Mouse (Mus musculus) midbrain, embryonic 11.5 days (tissue): Measurements from ENCODE around the gene Elob. TPM values are rescaled to one million over a fixed set of nuclear protein-coding genes. Genes with fewer than 3 reads are reported as not detected.

Experiments used
- ATAC-seq: fragments of 200-750 bp; cut with Nextera tagmentation; 2 replicates; pipeline ENCODE4 v1.8.0; 2017; ENCODE audit warnings: moderate TSS enrichment, moderate library complexity; ENCODE audit not compliant: low FRiP score
- DNase-seq: peaks from one replicate; pipeline ENCODE4 v3.0.0; 2015; ENCODE audit warnings: low spot score; ENCODE audit errors: missing footprints
- H3K27ac ChIP-seq: fragments of 300-500 bp; sonication (generic); 2 replicates; pipeline ENCODE4 v1.5.1; 2014; ENCODE audit warnings: low read depth, low read length
- H3K27me3 ChIP-seq: fragments of 300-500 bp; sonication (generic); 2 replicates; pipeline ENCODE4 v1.6.1; 2014; ENCODE audit warnings: mild to moderate bottlenecking, low read length, moderate library complexity, mixed read lengths; ENCODE audit not compliant: control insufficient read depth, insufficient read depth
- H3K36me3 ChIP-seq: fragments of 300-500 bp; sonication (generic); 2 replicates; pipeline ENCODE4 v1.6.1; 2014; ENCODE audit warnings: mild to moderate bottlenecking, low read length, moderate library complexity, mixed read lengths; ENCODE audit not compliant: control insufficient read depth, insufficient read depth
- H3K4me1 ChIP-seq: fragments of 300-500 bp; sonication (generic); 2 replicates; pipeline ENCODE4 v1.6.1; 2014; ENCODE audit warnings: low read length; ENCODE audit not compliant: control insufficient read depth, insufficient read depth
- H3K4me2 ChIP-seq: fragments of 300-500 bp; sonication (generic); 2 replicates; pipeline ENCODE4 v1.6.1; 2014; ENCODE audit warnings: mild to moderate bottlenecking, moderate library complexity
- H3K4me3 ChIP-seq: fragments of 300-500 bp; sonication (generic); 2 replicates; pipeline ENCODE4 v1.5.1; 2014; ENCODE audit warnings: low read depth, low read length
- H3K9ac ChIP-seq: fragments of 300-500 bp; sonication (generic); 2 replicates; pipeline ENCODE4 v1.6.1; 2014; ENCODE audit warnings: low read length
- H3K9me3 ChIP-seq: fragments of 300-500 bp; sonication (generic); 2 replicates; pipeline ENCODE4 v1.6.1; 2016; ENCODE audit warnings: low read length; ENCODE audit not compliant: control insufficient read depth
- WGBS: fragments of 180-500 bp; shearing (Covaris S2); extraction: QIAGEN DNeasy Blood & Tissue Kit; methylation state at CpG from one replicate; pipeline ENCODE4 v1.1.7; 2014; 5-methylcytosine and 5-hydroxymethylcytosine counted together
- microRNA-seq: library from miRNA; unstranded; fragments of <30 nt; microRNA quantifications from one replicate; pipeline ENCODE4, GENCODE M21; 2017
- polyA plus RNA-seq: library from polyadenylated mRNA; unstranded; fragments of >200 nt; fragmentation: Nextera tagmentation; extraction: Ambion mirVana; gene quantifications from 2 replicates; pipeline ENCODE4 v1.2.1, GENCODE M21; 2014

The Elob gene
- polyA plus RNA-seq, 1 experiment from 2014 or later = 1,170 TPM

DNA sequence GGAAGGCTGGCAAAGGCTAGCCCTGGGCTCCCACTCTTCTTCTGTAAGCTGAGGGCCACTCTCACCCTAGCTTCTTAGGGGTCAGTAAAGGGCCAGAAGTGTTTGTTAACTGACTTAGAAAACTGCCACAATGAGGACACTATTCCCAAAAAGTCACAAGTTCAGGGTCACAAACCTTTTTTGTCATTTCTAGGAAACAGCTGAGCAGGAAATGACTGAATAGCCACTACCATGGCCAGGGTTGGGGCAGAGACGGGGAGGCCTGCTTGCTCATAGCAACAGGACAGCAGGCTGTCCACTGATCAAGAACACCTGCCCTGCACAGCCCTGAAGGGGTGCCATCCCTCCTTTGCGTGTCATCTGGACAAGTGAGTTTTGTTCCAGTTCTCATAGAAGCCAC lies 51.8 kb downstream of the Elob start:
- DNase-seq (no peak), ATAC-seq (no peak)
- Histone ChIP-seq H3K9ac (no peak overlapping the region), H3K9me3 (no peaks in the 10 kb centered on the region), H3K4me1 (no peaks in the 10 kb centered on the region), H3K27me3 (no peaks in the 10 kb centered on the region), H3K4me3 (no peak overlapping the region), H3K36me3 (no peaks in the 10 kb centered on the region), H3K4me2 (no peak overlapping the region), H3K27ac (no peak overlapping the region)
- 72% methylated on average over 2 of the region's 2 CpGs for WGBS

DNA sequence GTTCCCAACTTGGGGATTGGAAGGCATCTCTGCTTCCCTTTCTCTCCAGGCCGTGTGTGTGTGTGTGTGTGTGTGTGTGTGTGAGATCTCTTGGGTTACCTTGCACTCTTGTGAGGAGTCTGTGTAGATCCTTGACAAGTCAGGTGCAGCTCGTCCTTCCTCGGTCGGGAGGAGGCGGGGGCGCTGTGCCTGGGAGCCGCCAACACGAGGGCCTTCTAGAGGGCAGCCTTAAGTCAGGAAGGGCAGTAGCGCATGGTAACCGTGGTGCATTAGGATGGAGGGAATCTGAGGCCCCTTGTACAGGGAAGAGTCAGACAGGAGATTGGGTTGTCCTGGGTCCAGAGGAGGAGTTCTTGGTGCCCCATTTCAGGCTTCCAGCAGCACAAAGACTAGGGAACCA lies 52.7 kb downstream of the Elob start:
- H3K9me3 ChIP-seq = no peaks in the 10 kb centered on the region
- DNase-seq (peak; percentile 66), ATAC-seq (no peak)
- H3K4me2 ChIP-seq = no peak overlapping the region
- H3K4me3 ChIP-seq = no peak overlapping the region
- 78% methylated on average over 10 of the region's 10 CpGs for WGBS
- no peak overlapping the region for H3K27ac ChIP-seq
- H3K4me1 ChIP-seq = no peaks in the 10 kb centered on the region; the same call in 1 of the 2 replicates
- H3K27me3 ChIP-seq = no peaks in the 10 kb centered on the region
- H3K9ac ChIP-seq = no peak overlapping the region
- H3K36me3 ChIP-seq = no peaks in the 10 kb centered on the region

Small RNAs within 50 kb of the gene (microRNA-seq; reads per million reads assigned to microRNA genes)
- gene Mir5125 = 2.7 reads per million, percentile 10 among the genes with 10 or more reads in this experiment

Other genes with a start within 250 kb of the Elob start
- 16.3 and 16.5 TPM in 2 replicates for gene Zfp13, start 229.6 kb downstream of the Elob start, polyA plus RNA-seq
- 0.22 TPM in 1 of 2 replicates, not detected in the other for gene Zscan10, start 228.3 kb downstream of the Elob start, polyA plus RNA-seq
- 0.43 and 0.61 TPM in 2 replicates for gene Mmp25, start 183.9 kb downstream of the Elob start, polyA plus RNA-seq
- gene Bicdl2, start 168.6 kb downstream of the Elob start, polyA plus RNA-seq = 0.14 and 0.19 TPM in 2 replicates
- 37.4 and 40.6 TPM in 2 replicates for gene Hcfc1r1, start 155.5 kb downstream of the Elob start, polyA plus RNA-seq
- 55.1 and 57.0 TPM in 2 replicates for gene Thoc6, start 155.3 kb downstream of the Elob start, polyA plus RNA-seq
- 2.0 and 2.2 TPM in 2 replicates for gene Tnfrsf12a, start 151.7 kb downstream of the Elob start, polyA plus RNA-seq
- 2.3 and 2.5 TPM in 2 replicates for gene Cldn6, start 149.9 kb downstream of the Elob start, polyA plus RNA-seq
- gene Cldn9, start 145.1 kb downstream of the Elob start, polyA plus RNA-seq = 0.58 and 0.82 TPM in 2 replicates
- gene 1520401A03Rik, start 106.4 kb downstream of the Elob start, polyA plus RNA-seq = not detected in 2 replicates
- gene Pkmyt1, start 102.8 kb downstream of the Elob start, polyA plus RNA-seq = 29.3 and 33.7 TPM in 2 replicates
- 29.5 and 30.2 TPM in 2 replicates for gene Paqr4, start 88.3 kb downstream of the Elob start, polyA plus RNA-seq
- 0.58 and 0.63 TPM in 2 replicates for gene Kremen2, start 83.3 kb downstream of the Elob start, polyA plus RNA-seq
- gene Flywch1, start 57.5 kb downstream of the Elob start, polyA plus RNA-seq = 125 and 142 TPM in 2 replicates
- gene Flywch2, start 43.1 kb downstream of the Elob start, polyA plus RNA-seq = 20.4 and 20.9 TPM in 2 replicates
- gene Srrm2, start 38.6 kb downstream of the Elob start, polyA plus RNA-seq = 408 and 439 TPM in 2 replicates
- 0.27 TPM in 1 of 2 replicates, not detected in the other for gene Prss33, start 6.9 kb upstream of the Elob start, polyA plus RNA-seq
- not detected in 2 replicates for gene Prss32, start 14.7 kb upstream of the Elob start, polyA plus RNA-seq
- gene Prss41, start 15.0 kb upstream of the Elob start, polyA plus RNA-seq = 0.41 and 0.81 TPM in 2 replicates
- not detected in 2 replicates for gene Prss21, start 38.9 kb upstream of the Elob start, polyA plus RNA-seq
- not detected in 2 replicates for gene Dcpp1, start 51.7 kb upstream of the Elob start, polyA plus RNA-seq
- not detected in 2 replicates for gene Dcpp2, start 51.7 kb upstream of the Elob start, polyA plus RNA-seq
- gene Dcpp3, start 88.3 kb upstream of the Elob start, polyA plus RNA-seq = not detected in 2 replicates
- gene Sbp, start 112.5 kb upstream of the Elob start, polyA plus RNA-seq = not detected in 2 replicates
- gene Sbpl, start 126.1 kb upstream of the Elob start, polyA plus RNA-seq = not detected in 2 replicates
- gene Prss30, start 151.4 kb upstream of the Elob start, polyA plus RNA-seq = not detected in 2 replicates
- 0.19 TPM in 1 of 2 replicates, not detected in the other for gene Prss22, start 169.0 kb upstream of the Elob start, polyA plus RNA-seq
- not detected in 2 replicates for gene Prss27, start 209.0 kb upstream of the Elob start, polyA plus RNA-seq
- gene Kctd5, start 244.3 kb upstream of the Elob start, polyA plus RNA-seq = 76.8 and 80.0 TPM in 2 replicates